Mouse (Mus musculus) MEL (cell line): Measurements from ENCODE around the gene Slc17a7.

Experiments
- GATA1 ChIP-seq: IDR thresholded peaks from 2 replicates; pipeline ENCODE4 v1.6.1; 2011; ENCODE audit warnings: low read depth, low read length, improper control_type of control experiment
- MAZ ChIP-seq: IDR thresholded peaks from 2 replicates; pipeline ENCODE4 v1.6.1; 2012; ENCODE audit warnings: low read depth, mild to moderate bottlenecking, inconsistent platforms, low read length, improper control_type of control experiment
- ZC3H11A ChIP-seq: IDR thresholded peaks from 2 replicates; pipeline ENCODE4 v1.6.1; 2012; ENCODE audit warnings: low read depth, mild to moderate bottlenecking, inconsistent platforms, low read length, improper control_type of control experiment

DNA sequence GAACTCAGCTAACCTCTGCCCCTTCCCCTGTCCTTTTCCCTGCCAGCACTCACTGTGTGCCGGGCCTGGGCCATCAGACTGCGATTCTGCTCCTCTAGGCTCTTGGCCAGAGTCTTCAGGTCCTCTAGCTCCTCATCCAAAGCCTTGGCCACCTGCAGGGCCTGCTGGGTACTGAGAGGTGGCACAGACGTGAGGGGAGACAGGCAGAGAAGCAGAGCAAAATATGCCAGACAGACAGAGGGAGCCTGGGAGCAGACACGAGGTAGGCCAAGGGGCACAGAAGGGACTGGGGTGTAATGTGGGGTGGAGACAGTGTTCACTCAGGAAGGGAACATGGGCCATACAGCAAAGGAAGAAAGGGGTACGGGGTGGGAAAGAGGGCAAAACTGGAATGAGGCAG lies 29.7 kb downstream of the Slc17a7 start:
- TF ChIP-seq GATA1, result no peak
- no peak for TF ChIP-seq MAZ
- TF ChIP-seq ZC3H11A, result no peak
